Comparison of ENCODE assay signal across 8 mouse cellular contexts in the genomic region with DNA sequence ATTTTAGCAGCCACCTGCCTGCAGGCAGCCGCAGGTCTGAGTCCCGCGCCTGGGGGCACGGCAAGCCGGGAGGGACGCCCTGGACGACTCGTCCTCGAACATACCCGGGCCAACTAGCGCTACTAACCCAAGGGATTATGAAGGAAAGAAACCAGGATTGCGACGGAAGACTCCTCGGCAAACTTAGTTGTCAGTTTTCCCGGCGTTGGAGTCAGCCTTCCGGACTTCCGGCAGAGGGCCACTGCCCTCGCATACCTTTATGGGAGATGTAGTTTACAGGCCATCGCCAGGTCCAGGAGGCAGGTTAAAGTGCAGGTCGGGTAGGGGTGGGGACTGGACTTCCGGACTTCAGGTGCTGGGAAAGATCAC. TPM values are rescaled to one million over a fixed set of nuclear protein-coding genes. Genes with fewer than 3 reads are reported as not detected.
A peak's percentile ranks its signal among the peaks of the same experiment; 100 is the strongest.
DNase-seq lines count a peak whose midpoint lies in the region; ATAC-seq and TF ChIP-seq lines count a peak whose summit lies in the region.

Gene Nudt12, minus strand, starts transcription at position 282 of the 369 bp plus-strand sequence.

- WGBS in embryonic facial prominence, embryonic 10.5 days: under 1% methylated on average over 22 of the region's 22 CpGs
- WGBS in intestine, postnatal 0 days: under 1% methylated on average over 22 of the region's 22 CpGs

- peak within 1 kb of the TSS; percentile 83 for H3K4me3 ChIP-seq in embryonic facial prominence, embryonic 10.5 days
- H3K4me3 ChIP-seq in intestine, postnatal 0 days (ENCODE audit: low read depth, low read length): peak within 1 kb of the TSS; percentile 69

- H3K9me3 ChIP-seq in embryonic facial prominence, embryonic 10.5 days: no peaks in the 10 kb centered on the region
- H3K9me3 ChIP-seq in intestine, postnatal 0 days (ENCODE audit: control insufficient read depth): no peaks in the 10 kb centered on the region

- peak within 1 kb of the TSS; percentile 83 for H3K4me2 ChIP-seq in intestine, postnatal 0 days (replicated peaks; ENCODE audit: low read depth)

- H3K4me1 ChIP-seq in embryonic facial prominence, embryonic 10.5 days: peaks cover 6% of the 10 kb centered on the region; the same call in 1 of the 2 replicates
- H3K4me1 ChIP-seq in intestine, postnatal 0 days (replicated peaks; ENCODE audit: control insufficient read depth, insufficient read depth, low read length): no peaks in the 10 kb centered on the region

- peak; percentile 99 for ATAC-seq in intestine, postnatal 0 days
- peak; percentile 87 for ATAC-seq in megakaryocyte-erythroid progenitor cell, adult 5-6 weeks (replicated peaks; ENCODE audit: low FRiP score, low TSS enrichment, poor library complexity, severe bottlenecking)
- ATAC-seq in monocyte, adult 5-6 weeks (replicated peaks; ENCODE audit: insufficient number of reproducible peaks, low FRiP score, low TSS enrichment, poor library complexity, severe bottlenecking): no peak

- peak within 1 kb of the TSS; percentile 89 for H3K27ac ChIP-seq in embryonic facial prominence, embryonic 10.5 days (replicated peaks)
- peak within 1 kb of the TSS; percentile 71 for H3K27ac ChIP-seq in intestine, postnatal 0 days (ENCODE audit: low read depth, low read length)

- peaks cover 5% of the 10 kb centered on the region; the same call in 1 of the 2 replicates for H3K36me3 ChIP-seq in embryonic facial prominence, embryonic 10.5 days (replicated peaks)
- 0 out of 2 replicates have a peak, but pooled peaks cover 3% of the 10 kb centered on the region for H3K36me3 ChIP-seq in intestine, postnatal 0 days (ENCODE audit: control insufficient read depth, insufficient read depth)

- H3K9ac ChIP-seq in intestine, postnatal 0 days (ENCODE audit: low read depth, low read length): peak within 1 kb of the TSS; percentile 73

- intact Hi-C loops in left cerebral cortex, postnatal 25 days (cut with DNase I): no loop called here

- peak; percentile 38 for TF ChIP-seq CTCF in intestine, postnatal 0 days (IDR thresholded peaks at IDR 0.05; ENCODE audit: low read depth)

- no peaks in the 10 kb centered on the region for H3K27me3 ChIP-seq in embryonic facial prominence, embryonic 10.5 days (replicated peaks; ENCODE audit: low read depth, poor library complexity, severe bottlenecking)
- H3K27me3 ChIP-seq in intestine, postnatal 0 days (replicated peaks; ENCODE audit: control insufficient read depth, insufficient read depth, low read length): no peaks in the 10 kb centered on the region

- peak; percentile 84 for DNase-seq in adrenal gland, postnatal 14 days
- DNase-seq in embryonic facial prominence, embryonic 10.5 days (ENCODE audit: low spot score): peak; percentile 72
- DNase-seq in gastrocnemius, postnatal 4 days (ENCODE audit: low spot score in 2 of 2): peak; percentile 41 to 52
- peak; percentile 55 to 65 for DNase-seq in left cerebral cortex, postnatal 25 days (ENCODE audit: low spot score in 2 of 2)
- DNase-seq in skeletal muscle tissue, adult 2 months (ENCODE audit: low read depth, low spot score): peak; percentile 57

RNA-seq across cellular contexts. Expression of gene Nudt12, which starts in this region (rescaled TPM):
- total RNA-seq in adrenal gland, postnatal 14 days (2021): 47.1 and 48.6 TPM in 2 replicates
- polyA plus RNA-seq in embryonic facial prominence, embryonic 10.5 days (2016; fragmentation: Nextera tagmentation; extraction: Ambion mirVana): 6.9 and 7.5 TPM in 2 replicates
- total RNA-seq in gastrocnemius, postnatal 4 days (2021): 1 to 10 TPM; 4.9 to 7.2 TPM
- polyA plus RNA-seq in intestine, postnatal 0 days (2015; fragmentation: Nextera tagmentation; extraction: Ambion mirVana): 2.8 and 3.9 TPM in 2 replicates
- total RNA-seq in left cerebral cortex, postnatal 25 days (2021): 10 to 100 TPM; 10.8 to 11.2 TPM
- 9.1 and 27.4 TPM in 2 replicates for total RNA-seq in megakaryocyte-erythroid progenitor cell, adult 5-6 weeks (2014; fragmentation: Nextera tagmentation)
- total RNA-seq in megakaryocyte-erythroid progenitor cell, adult 5-6 weeks (2017): 8.9 and 15.8 TPM in 2 replicates
- total RNA-seq in monocyte, adult 5-6 weeks (2017): not detected in 3 replicates
